Mouse (Mus musculus): ENCODE data around the gene H2-Q6.
"Not testable (repeated sequence)": the region's sequence is repeated elsewhere in the genome, so short reads cannot be mapped to it uniquely, and the experiment has no call there.

H2-Q6 gene

DNA sequence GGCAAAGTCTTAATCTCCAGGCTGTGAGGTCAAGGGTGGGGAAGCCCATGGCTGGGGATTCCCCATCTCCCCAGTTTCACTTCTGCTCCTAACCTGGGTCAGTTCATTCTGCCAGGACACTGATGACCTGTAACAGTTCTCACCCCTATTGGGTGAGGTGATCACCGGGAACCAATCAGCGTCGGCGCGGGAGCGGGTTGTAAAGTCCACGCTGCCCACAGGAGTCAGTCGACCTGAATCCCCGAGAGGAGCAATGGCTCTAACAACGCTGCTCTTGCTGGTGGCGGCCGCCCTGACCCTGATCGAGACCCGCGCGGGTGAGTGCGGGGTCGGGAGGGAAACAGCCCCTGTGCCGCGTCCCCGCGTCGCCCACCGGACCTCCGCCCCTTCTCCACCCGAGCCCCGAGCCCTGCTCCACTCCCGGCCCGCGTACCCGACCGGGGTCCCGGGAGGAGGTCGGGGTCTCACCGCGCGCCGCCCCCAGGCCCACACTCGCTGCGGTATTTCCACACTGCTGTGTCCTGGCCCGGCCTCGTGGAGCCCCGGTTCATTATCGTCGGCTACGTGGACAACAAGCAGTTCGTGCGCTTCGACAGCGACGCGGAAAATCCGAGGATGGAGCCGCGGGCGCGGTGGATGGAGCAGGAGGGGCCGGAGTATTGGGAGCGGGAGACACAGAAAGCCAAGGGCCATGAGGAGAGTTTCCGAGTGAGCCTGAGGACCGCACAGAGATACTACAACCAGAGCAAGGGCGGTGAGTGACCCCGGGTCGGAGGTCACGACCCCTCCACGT lies at the start of gene H2-Q6:
TSS of gene H2-Q6 (plus strand) at position 227 of the 793 bp plus-strand sequence.
- not testable (repeated sequence) for DNase-seq (ENCODE audit: low read depth)

DNA sequence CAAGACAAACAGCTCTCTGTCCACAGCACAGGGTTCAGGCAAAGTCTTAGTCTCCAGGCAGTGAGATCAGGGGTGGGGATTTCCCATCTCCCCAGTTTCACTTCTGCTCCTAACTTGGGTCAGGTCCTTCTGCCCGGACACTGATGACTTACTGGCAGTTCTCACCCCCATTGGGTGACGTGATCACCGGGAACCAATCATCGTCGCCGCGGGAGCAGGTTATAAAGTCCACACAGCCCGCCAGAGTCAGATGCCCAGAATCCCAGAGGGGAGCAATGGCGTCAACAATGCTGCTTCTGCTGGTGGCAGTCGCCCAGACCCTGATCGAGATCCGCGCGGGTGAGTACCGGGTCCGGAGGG lies 45.3 kb upstream of the H2-Q6 start, which contains the start of gene H2-Q4:
TSS of gene H2-Q4 (plus strand) at position 249 of the 360 bp plus-strand sequence.
- DNase-seq (ENCODE audit: low read depth): peak; percentile 90

DNA sequence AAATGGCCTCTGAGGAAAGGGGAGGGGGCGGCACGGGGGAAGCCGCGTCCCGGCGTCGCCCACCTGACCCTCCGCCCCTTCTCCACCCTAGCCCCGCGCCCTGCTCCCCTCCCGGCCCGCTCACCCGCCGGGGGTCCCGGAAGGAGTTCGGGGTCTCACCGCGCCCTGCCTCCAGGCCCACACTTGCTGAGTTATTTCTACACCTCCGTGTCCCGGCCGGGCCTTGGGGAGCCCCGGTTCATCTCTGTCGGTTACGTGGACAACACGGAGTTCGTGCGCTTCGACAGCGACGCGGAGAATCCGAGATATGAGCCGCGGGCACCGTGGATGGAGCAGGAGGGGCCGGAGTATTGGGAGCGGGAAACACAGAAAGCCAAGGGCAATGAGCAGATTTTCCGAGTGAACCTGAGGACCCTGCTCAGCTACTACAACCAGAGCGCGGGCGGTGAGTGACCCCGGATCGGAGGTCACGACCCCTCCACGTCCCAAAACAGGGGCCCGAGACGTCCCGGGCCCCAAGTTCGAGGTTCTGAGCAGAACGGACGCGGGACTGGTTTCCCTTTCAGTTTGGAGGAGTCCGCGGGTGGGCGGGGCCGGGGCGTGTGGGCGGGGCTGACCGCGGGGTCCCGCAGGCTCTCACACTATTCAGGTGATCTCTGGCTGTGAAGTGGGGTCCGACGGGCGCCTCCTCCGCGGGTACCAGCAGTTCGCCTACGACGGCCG lies 44.8 kb upstream of the H2-Q6 start:
- DNase-seq (ENCODE audit: low read depth): peak; percentile 42

DNA sequence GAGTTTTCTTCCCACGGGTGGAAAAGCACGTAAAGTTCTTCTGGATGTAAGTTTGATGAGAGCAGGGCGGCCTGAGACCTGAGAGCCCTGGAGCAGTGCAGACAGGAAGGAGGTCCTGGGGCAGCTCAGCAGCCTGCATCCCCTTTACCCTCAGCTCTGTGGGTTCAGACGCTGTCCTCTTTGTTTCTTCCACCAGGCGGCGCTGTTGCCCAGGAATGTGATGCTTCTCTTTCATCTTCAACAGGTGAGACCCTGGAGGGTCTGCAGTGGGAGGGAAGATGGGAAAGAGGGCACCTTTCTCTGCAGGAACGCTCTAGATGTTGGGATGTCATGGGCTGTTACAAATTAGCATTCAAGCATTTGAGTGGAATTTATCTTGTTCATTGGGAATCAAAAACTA lies 34.9 kb upstream of the H2-Q6 start:
- DNase-seq (ENCODE audit: low read depth): not testable (repeated sequence)

DNA sequence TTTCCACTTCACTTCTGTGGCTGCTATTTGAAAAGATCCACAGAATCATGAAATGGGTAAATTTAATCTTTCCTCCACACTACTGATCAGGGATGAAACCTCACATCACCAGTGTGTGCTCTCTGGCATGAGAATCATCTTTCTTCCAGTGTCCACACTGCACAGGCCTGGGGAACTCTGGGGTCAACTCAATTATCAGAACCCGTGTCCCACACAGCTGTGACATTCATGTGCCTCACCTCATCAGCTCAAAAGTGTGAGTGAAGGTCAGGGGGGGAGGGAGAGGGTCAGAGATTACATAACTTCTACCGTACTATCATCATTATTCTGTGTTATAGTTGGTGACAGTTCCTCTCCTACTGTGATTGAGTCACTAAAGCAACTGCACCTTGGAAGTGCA lies 32.0 kb upstream of the H2-Q6 start:
- DNase-seq (ENCODE audit: low read depth): not testable (repeated sequence)

DNA sequence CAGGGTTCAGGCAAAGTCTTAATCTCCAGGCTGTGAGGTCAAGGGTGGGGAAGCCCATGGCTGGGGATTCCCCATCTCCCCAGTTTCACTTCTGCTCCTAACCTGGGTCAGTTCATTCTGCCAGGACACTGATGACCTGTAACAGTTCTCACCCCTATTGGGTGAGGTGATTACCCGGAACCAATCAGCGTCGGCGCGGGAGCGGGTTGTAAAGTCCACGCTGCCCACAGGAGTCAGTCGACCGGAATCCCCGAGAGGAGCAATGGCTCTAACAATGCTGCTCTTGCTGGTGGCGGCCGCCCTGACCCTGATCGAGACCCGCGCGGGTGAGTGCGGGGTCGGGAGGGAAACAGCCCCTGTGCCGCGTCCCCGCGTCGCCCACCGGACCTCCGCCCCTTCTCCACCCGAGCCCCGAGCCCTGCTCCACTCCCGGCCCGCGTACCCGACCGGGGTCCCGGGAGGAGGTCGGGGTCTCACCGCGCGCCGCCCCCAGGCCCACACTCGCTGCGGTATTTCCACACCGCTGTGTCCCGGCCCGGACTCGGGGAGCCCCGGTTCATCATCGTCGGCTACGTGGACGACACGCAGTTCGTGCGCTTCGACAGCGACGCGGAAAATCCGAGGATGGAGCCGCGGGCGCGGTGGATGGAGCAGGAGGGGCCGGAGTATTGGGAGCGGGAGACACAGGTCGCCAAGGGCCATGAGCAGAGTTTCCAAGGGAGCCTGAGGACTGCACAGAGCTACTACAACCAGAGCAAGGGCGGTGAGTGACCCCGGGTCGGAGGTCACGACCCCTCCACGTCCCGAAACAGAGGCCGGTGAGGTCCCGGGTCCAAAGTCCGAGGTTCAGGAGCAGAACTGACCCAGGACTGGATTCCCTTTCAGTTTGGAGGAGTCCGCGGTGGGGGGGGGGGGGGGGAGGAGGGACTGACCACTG lies 30.5 kb upstream of the H2-Q6 start:
- not testable (repeated sequence) for DNase-seq (ENCODE audit: low read depth)

DNA sequence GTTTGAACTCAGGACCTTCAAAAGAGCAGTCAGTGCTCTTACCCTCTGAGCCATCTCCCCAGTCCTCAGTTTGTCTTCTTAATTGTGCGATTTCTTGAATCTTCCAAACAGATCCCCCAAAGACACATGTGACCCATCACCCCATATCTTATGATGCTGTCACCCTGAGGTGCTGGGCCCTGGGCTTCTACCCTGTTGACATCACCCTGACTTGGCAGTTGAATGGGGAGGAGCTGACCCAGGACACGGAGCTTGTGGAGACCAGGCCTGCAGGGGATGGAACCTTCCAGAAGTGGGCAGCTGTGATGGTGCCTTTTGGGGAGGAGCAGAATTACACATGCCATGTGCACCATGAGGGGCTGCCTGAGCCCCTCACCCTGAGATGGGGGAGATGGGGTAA lies 27.7 kb upstream of the H2-Q6 start:
- not testable (repeated sequence) for DNase-seq (ENCODE audit: low read depth)

DNA sequence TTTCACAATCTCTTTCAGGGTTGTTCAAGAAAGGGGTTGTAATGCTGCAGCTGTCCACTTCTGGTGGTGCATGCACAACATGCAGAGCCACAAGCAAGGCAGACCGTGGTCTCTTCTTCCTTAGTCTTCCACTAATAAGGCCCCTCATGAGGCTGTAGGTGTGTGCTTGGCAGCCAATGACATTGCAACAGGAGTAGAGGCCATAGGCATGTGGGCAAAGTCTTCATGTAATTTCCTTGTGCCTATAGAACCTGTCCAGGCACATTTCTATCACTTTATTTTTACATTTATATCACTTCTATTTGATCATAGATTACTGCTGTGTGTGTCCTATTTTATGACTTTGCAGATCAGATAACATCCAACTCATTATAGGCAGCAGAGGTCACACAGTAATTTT lies 11.6 kb upstream of the H2-Q6 start:
- DNase-seq (ENCODE audit: low read depth): not testable (repeated sequence)

DNA sequence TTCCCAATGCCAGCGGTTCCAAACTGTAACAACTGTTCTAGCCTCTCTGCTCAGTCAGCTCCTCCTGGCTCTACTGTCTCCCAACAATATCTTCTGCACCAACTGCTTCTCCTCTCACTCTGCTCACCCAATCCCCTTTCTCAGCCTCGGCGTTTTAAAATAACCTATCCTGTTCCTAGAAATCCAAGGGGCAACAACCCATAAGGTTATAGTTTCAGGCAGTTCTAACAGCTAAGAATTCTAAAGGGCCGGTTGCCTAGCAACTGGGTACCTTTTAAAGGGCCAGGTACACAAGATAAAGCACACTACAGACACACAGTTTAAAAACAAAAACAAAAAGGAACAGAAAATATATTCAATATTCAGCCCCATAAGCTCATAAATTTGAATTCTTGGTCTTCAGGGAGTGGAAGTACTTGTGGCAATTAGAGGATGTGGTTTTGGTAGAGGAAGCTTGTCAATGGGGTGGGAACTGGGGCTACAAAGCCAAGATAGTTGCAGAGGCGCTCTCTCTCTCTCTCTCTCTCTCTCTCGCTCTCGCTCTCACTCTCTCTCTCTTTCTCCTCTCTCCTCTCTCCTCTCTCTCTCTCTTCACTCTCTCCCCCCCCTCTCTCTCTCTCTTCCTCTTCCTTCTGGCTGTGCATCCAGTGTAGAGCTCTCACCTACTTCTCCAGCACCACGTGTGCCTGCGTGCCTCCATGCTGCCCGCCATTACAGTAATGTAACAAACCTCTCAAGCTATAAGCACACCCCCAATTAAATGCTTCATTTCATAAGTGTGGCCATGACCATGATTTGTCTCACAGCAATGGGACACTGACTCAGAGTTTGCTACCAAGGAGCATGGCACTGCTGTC lies 9.1 kb upstream of the H2-Q6 start:
- not testable (repeated sequence) for DNase-seq (ENCODE audit: low read depth)

DNA sequence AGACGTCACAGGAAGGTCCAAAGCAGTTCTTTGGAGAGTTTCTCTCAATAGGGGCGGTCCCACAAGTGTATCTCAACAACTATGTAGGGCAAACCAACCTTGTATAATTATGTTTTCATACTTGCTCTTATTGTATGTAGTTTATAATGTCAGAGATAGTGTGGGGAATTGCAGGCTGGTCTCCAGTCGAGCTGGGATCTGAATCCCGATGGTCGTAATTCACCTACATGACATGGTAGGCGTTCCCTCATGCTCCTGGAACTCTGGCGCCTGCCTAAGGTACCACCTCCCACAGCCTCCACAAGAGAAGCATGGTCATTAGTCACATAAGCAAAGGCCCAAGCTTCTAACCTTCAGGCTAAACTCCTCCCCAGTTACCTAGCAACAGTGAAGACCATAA lies 5.9 kb upstream of the H2-Q6 start:
- no peak for DNase-seq (ENCODE audit: low read depth)

DNA sequence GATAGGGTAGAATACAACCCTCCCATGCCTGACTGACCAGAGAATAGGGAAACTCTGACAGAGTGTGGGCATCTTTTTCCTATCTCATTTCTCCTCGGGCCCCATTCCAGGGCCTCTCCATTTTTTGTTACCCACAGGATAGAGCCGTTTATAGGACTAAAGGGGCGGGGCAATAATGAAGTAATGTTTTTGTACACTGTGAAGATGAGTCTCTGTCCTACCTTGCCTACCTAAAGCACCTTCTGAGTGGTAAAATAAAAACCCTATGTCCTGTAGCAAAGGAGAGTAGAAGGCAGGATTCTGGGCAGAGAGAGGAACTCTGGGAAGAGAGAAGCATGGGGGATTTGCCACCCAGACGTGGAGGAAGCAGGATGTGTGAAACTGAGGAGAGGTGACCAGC lies 5.1 kb upstream of the H2-Q6 start:
- DNase-seq (ENCODE audit: low read depth): not testable (repeated sequence)

DNA sequence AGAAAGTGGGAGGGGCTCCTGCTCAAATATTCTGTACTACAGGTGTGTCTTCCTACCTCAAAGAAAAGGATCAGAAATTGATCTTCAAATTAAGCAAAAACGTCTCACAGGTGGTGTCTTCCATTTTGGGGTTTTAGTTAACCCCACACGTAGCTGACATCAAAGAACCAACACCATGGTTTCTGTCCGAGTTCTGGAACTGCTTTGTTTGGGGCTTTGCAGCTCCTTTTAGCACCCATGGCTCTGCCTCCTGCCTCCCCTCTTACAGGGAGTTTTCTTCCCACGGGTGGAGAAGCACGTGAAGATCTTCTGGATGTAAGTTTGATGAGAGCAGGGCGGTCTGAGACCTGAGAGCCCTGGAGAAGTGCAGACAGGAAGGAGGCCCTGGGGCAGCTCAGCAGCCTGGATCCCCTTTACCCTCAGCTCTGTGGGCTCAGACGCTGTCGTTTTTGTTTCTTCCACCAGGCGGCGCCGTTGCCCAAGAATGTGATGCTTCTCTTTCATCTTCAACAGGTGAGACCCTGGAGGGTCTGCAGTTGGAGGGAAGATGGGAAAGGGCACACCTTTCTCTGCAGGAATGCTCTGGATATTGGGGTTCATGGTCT lies 4.3 kb upstream of the H2-Q6 start:
- peak; percentile 39 for DNase-seq (ENCODE audit: low read depth)

DNA sequence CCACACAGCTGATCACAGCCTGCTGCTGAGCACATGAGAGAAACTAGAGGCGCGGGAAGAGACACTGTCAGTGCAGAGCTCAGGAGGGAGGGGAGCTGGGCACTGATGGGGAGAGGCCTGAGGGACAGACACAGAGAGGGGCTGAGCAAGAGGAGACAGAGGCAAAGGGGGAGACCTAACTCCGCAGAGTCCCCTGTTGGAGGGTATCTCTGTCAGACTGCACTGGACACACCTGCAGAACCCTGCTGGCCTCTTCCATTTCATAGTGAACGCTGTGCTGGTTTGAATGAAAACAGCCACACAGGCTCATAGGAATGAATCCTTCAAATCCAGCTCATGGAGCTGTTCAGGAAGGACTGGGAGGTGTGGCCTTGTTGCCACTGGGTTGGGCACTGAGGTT lies 3.3 kb upstream of the H2-Q6 start:
- DNase-seq (ENCODE audit: low read depth): not testable (repeated sequence)

DNA sequence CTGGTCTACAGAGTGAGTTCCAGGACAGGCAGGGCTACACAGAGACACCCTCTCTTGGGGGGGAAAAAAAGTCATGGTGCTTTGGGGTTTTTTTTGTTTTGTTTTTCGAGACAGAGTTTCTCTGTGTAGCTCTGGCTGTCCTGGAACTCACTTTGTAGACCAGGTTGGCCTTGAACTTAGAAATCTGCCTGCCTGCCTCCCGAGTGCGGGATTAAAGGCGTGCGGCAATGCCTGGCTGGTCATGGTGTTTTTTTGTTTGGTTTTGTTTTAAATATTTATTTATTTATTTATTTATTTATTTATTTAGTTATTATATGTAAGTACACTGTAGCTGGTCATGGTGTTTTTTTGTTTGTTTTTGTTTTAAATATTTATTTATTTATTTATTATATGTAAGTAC lies 2.3 kb upstream of the H2-Q6 start:
- not testable (repeated sequence) for DNase-seq (ENCODE audit: low read depth)

DNA sequence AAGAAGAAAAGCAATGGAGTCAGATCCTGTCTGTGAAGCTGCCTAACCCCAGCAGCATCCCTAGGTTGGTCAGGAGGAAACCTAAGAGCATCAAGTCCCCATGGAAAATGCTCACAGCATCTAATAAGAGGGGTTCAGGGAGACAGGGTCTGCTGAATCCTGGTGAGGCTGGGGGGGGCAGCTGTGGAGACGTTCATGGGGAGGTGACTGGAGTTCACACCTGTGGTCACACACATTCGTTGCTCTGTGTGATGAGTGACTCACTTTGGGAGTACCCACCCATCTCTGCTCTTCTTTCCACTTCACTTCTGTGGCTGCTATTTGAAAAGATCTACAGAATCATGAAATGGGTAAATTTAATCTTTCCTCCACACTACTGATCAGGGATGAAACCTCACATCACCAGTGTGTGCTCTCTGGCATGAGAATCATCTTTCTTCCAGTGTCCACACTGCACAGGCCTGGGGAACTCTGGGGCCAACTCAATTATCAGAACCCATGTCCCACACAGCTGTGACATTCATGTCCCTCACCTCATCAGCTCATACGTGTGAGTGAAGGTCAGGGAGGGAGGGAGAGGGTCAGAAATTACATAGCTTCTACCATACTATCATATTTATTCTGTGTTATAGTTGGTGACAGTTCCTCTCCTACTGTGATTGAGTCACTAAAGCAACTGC lies 1.4 kb upstream of the H2-Q6 start:
- not testable (repeated sequence) for DNase-seq (ENCODE audit: low read depth)

DNA sequence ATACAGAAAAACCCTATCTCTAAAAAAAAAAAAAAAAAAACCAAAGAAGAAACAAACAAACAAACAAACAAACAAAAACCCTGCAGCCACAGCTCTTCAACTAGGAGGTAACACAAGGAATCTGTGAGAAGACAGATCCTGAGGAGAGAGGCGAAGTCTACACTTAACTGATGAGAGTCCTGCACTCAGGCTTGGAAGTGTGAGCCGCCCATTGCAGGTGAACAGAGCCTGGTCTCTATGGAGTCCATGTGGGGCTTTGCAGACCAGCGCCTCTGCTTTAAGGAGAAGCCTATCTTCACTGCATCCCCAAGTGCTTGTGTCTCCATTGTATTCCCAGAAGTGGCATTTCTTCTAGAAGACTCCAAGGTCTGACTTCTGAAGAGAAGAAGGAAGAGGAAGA lies 544 bp upstream of the H2-Q6 start:
- DNase-seq (ENCODE audit: low read depth): not testable (repeated sequence)

DNA sequence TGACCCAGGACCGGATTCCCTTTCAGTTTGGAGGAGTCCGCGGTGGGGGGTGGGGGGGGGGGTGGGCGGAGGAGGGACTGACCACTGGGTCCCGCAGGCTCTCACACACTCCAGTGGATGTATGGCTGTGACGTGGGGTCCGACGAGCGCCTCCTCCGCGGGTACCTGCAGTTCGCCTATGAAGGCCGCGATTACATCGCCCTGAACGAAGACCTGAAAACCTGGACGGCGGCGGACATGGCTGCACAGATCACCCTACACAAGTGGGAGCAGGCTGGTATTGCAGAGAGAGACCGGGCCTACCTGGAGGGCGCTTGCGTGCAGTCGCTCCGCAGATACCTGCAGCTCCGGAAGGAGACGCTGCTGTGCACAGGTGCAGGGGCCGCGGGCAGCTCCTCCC lies 824 bp downstream of the H2-Q6 start:
- not testable (repeated sequence) for DNase-seq (ENCODE audit: low read depth)

DNA sequence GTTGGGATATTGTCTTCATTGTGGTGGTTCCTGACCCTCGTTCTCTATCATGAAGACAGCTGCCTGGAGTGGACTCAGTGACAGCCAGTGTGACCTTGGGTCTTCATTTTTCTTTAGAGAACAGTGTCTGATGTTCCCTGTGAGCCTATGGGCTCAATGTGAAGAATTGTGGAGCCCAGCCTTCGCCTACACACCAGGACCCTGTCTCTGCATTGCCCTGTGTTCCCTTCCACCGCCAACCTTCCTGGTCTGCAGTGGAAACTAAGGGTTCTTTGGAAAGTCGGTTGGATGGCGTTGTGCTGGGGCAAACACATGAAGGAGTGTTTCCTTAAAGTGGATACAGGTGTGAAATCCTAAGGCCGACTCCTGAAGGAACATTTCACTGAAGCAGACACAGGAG lies 4.2 kb downstream of the H2-Q6 start:
- DNase-seq (ENCODE audit: low read depth): not testable (repeated sequence)

DNA sequence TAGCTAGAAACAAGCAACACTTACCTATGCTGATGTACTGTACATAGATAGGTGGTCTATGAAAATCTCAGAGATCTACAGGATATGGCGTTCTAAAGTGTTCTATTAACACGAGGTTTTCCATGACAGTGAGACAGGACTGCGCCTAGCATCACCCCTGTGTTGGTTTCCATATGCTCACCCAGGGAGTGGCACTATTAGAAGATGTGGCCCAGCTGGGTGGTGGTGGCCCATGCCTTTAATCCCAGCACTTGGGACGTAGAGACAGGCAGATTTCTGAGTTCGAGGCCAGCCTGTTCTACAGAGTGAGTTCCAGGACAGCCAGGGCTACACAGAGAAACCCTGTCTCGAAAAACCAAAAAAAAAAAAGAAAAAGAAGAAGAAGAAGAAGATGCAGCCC lies 6.0 kb downstream of the H2-Q6 start:
- not testable (repeated sequence) for DNase-seq (ENCODE audit: low read depth)

DNA sequence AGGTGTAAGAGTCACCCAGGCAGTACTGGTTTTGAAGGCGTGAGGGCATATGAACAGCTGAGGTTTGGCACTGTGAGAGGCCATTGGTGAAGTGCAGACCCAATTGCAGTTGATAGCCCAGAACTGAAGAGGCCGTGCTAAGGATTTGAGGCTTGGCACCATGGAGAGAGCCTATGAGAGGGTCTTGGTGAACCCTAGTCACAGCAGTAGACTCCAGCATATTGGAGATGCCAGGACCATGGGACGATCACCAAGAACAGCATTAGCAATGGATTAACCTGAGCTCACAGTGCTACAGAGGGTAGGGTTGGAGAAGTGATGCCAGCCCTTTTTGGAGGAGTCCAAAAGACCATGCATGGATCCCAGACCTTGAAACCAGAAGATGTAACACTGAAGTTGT lies 7.5 kb downstream of the H2-Q6 start:
- DNase-seq (ENCODE audit: low read depth): not testable (repeated sequence)
